Mouse (Mus musculus): ENCODE data around the gene Fdx1l.

DNA sequence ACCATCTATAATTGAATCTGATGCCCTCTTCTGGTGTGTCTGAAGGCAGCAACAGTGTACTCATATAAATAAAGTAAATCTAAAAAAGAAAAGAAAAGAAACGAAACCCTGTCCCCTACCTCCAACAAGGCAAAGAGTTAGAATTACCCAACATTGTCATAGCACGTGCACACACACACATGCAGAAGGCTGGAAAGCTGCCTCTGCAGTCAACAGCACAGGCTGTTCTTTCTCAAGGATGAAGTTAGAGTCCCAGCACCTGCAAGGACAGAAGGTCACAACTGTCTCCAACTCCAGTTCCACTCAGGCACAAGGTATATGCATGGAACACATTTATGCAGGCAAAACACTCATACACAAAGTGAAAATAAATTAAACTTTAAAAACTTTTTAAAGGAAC lies 28.7 kb upstream of the Fdx1l start:
- no peak for TF ChIP-seq CTCF (IDR thresholded peaks at IDR 0.05; ENCODE audit: borderline replicate concordance, insufficient read depth, low read depth, low read length)
- no peak for TF ChIP-seq POLR2A (IDR thresholded peaks at IDR 0.05; ENCODE audit: borderline replicate concordance, insufficient read depth, low read length)
